Mouse (Mus musculus) liver, adult 2 months (tissue): ENCODE results near the gene Men1.

Experiments used
- CTCF ChIP-seq: fragments of 200-500 bp; IDR thresholded peaks from 2 replicates; pipeline ENCODE4 v1.5.1; 2011; ENCODE audit warnings: low read depth, low read length, control low read depth
- POLR2A ChIP-seq: fragments of 200-500 bp; IDR thresholded peaks from 2 replicates; pipeline ENCODE4 v1.6.1; 2011; ENCODE audit warnings: low read length, control low read depth; ENCODE audit not compliant: insufficient read depth; ENCODE audit errors: extremely low read depth

GRCm38 (mm10) chr19:6370175-6370574 lies 35.4 kb downstream of the Men1 start:
- no peak for TF ChIP-seq CTCF
- no peak for TF ChIP-seq POLR2A
